Mouse (Mus musculus) A20 (cell line): ENCODE measurements at regions not wholly inside any gene's neighbourhood (a gene's known extent, or its start where the extent isn't known, plus 50 kb on each side); places are given as distances from the start of the nearest gene placed in this dataset.

ENCODE experiments used
- DNase-seq: peaks from one replicate; pipeline ENCODE4 v3.0.0-alpha.2; 2011; ENCODE audit warnings: low read depth, low spot score

DNA sequence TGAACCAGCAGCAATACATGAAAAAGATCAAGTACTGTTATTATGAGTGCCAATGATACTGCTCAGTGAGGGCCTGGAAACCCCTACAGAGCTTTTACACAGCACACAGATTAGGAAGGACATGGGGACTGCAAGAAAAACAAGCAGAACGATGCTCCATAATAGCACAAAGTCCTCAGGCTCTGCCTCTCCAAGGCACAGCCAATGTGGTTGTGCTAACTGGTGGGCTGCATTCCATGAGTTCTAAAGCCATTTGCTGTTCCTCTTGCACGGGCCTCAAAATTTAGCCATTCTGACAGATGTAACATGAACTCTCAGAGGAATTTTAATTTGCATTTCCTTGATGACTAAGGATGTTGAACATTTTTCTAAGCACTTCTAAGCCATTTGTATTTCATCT is 465.0 kb upstream of the Jag1 start:
- DNase-seq: no peak

DNA sequence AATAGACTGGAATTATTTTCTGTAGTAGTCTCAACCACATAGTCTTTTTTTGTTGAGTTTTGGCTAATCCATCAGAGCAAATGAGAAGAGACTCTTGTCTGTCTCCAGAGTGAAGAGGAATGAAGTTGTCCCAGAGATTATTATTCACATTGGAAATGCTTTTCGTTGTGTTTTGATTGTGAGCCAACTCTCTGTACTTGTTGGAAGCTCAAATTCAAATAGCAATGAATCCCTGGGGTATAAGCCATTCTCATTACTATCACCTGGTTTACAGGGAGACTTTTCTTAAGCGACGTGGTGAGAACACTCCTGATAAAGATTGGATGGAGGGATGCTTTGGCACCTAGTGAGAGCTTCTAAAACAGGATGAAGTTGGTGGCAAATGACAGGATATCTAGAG is 459.3 kb upstream of the Jag1 start:
- no peak for DNase-seq

DNA sequence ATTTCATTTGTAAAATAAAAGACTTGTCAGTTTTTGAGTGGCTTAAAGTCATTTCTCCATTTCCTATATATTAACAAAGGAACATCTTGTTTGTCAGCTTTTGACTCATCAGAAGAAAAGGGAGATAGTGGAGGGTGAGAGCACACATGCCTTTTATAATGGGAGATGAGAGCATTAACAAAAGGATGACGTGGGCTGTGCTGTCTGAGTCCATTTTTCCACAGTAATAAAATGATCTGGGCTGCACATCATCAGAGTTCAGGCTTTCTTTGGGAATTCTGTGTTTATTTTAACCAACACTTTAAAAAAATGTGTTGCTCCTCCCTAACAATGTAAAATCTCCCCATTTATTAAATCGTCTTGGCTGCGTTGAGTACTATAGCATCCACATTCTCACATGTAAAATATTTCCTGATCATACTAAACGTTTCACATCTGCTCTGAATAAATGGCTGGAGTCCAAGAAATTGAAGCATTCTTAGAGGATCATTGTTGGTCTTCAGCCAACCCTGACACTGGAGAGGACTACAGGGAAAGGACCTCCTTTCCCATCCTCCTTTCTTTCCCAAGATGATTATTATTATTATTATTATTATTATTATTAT is 458.5 kb upstream of the Jag1 start:
- DNase-seq: no peak

DNA sequence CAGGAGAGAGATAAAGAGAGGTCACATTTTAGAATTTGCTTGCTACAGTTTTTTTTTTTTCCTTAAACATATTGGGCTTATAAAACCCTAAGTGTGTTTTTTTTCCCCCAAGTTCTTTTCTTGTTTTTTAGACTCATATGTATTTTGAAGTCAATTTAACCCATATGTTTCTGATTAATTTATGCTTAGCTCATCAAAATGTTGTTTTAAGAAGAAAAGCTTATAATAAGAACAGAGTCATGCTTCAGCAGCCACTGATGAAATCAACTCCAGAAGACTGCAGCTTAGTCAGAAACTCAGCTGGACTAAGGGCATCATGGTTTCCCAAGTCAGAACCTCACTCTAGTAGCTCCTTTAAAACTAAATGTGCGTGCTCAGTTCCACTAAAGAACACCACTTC is 454.7 kb upstream of the Jag1 start:
- DNase-seq: no peak

DNA sequence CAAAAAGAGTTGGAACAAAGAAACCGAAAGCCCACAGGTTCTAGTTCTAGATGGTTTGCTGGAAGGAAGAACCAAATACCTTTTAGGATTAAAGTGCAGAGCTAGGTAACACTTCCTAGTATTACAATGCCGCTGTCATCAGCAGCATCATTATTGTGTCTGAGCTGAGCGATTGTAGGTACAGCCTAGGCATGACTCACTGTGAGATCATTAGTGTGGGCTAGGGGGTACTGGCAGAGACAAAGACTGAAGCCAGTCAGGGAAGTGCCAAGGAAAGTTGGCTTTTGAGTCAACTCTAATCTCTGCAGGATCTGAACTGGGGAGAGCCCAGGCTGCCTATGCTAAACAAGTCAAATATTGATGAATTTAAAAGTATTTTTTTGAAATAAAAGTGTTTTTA is 450.2 kb upstream of the Jag1 start:
- DNase-seq: no peak

DNA sequence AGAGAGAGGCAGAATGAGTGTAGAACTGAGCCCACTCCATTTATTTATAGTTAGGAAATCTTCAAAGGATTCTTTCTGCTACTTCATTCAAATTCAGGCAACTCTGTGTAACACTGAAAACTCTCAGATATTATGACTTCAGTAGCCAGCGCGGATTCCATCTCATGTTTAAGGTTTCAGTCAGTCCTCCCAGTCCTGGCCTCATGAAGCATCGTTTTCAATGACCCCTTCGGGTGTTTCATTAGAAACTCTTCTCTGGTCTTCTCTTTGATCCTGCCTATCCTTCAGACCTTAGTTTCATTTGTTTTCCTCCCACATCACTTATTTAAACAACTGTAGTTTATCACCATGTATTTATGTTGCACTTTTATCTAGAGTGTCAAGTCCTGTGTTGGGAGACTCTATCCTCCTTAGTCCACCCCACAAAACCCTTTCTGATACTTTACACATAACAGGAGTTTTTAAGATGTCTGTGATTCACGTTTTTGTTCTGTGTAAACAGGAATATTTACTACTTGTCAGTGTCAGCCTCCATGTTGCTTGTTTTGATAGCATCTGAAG is 447.7 kb upstream of the Jag1 start:
- DNase-seq: no peak

DNA sequence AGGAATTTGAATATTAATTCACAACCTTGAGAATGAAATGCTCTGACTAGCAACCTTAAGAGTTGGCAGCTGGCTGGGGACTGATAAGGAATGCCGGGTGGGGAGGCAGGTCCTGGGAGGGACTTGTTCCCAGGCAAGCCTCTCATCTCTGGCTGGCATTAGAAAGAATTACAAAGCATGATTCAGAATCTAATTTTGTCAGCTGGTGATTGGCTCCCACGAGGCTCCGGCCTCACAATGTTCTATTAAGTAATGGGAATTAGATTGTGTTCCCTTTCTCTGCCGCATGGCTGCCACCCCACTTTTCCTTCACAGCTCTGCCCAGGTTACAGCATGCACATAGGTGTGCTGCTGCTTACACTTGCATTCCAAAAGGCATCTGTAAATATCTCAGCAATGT is 443.9 kb upstream of the Jag1 start:
- no peak for DNase-seq

DNA sequence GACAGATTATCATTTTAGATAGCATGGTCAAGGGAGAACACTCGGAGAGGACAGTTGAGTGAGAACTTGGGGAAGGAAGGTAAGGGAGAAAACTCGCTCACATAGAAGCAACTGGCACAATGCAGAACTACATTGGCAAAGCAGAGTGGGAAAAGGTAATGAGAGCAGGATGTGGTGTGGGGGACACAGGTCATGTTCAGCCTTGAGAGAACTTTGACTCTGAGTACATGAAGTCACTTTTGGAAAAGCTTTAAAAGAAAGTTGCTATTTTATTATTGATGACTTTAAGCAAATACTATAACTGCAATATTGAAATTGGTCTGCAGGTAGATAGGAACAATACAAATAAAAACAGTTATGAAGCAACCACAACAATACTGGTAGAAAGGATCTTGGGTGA is 437.4 kb upstream of the Jag1 start:
- DNase-seq: no peak

DNA sequence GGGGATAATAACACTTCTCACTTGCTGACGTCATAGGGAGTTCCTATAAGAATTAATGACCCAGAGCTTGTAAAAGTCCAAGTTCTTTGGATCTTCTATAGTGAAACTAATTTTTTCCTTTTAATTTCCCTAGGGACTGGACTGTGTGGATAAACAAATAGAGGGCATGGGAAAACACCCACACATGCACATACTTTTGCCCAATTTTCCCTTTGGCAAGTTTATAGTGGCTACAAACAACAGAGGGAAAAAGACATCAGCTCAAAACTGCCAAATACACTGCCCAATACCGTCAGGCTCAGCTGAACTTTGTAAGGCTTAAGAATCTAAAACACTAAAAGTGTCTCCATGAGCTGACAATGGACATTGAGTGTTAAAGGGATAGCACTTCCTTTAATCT is 420.1 kb upstream of the Jag1 start:
- no peak for DNase-seq

DNA sequence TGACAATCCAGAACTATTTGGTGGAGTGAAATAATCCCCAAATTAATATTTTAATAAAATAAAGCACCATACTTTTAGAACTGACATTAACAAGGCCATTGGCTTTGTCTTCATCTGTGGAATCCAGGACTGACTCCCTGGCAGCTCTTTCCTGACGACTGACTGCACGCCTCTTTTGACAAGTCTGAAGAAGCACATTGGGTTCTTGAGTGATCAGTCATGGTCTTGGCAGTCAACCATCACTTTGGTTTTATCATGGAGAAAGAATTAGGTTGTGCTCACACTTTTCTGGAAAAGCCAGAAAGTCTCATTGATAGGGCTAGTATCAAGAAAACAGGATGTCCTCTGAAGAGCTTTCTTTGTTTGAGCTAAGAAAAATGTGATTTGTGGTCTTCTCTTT is 399.8 kb upstream of the Jag1 start:
- no peak for DNase-seq

DNA sequence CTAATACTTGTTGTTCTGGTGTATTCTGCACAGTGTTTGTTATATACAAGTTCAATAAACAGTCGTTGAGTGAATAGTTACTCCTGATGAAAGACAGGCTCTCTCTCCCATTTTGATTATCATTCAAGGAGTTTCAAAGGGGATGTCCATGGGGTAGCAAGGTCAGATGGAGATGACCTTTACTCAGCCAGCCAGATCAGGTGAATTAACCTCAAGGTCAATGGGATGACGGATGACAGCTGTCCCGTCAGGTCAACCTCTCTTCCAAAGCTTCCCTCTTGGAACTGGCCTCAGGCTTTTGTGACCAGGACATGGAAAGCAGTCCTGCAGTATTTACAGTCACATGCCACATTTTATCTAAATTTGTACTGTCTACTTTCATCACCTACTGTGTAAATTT is 398.6 kb upstream of the Jag1 start:
- DNase-seq: no peak

DNA sequence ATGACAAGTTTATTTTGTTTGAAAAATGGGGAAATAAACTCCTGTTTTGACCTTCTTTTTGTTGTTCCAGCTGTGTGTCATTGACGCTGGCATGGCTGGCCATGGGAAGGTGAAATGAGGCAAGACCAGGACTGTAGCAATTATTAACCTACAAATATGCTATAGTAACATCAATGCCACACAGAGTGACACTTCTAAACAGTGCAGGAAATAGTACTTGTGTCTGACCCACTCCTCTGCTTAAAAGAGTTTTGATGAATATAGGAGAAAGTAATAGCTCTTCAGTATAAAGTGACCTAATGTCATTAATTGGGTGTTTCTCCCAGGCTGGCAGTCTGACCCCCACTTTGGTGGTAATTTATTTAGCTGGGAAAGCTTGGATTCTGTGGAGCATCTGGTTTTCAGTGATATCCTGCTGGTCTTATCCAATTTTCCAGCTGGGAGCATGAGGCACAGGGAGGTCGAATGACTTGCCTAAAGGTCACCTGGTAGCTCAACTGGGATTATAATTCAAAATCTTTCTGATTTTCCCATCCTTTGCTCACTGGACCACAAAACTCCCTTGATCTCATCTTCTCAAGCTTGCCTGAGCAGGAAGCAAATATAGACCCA is 397.6 kb upstream of the Jag1 start:
- DNase-seq: no peak

DNA sequence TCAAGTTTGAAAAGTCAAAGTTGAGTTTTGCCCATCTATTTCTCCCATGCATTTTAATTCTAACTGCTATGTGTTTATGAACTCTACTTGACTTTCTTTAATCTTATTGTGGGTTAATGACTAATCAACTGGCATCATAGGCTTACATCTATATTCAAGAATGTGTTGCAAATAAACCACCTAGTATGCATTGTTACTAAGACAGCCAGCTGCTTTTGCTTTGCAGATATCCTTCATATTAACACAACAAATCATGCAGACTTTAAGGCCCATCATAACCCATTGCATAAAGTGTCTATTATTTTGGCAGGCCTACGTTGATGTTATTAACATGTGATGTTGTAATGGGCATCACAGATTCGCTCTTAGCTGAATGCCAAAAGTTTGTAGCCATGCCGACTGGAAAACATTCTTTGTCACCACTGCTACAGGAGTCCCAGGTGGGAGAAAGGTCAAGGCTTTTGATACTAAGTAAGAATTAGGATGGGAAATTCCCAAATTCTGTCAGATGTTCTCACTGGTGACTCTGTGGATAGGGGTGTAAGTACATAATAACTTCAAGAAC is 394.3 kb upstream of the Jag1 start:
- DNase-seq: no peak

DNA sequence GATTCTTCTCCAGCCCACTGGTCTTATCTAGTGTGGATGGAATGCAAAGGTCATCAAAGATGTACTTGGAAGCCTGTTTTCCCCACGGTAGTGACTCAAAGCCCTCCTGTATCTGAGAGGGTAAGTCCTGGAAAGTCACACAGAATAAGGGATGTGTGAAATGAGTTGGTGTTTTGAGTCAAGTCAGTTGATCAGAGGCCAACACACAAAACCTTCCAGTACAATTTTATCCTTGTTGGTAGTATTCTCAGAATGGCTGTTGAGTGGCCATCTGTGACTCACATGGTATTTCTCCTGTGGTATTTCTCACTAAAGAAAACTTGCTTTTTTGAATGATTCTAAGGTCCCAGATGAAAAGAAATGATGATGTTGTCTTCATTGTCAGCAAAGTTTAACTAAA is 384.8 kb upstream of the Jag1 start:
- no peak for DNase-seq

DNA sequence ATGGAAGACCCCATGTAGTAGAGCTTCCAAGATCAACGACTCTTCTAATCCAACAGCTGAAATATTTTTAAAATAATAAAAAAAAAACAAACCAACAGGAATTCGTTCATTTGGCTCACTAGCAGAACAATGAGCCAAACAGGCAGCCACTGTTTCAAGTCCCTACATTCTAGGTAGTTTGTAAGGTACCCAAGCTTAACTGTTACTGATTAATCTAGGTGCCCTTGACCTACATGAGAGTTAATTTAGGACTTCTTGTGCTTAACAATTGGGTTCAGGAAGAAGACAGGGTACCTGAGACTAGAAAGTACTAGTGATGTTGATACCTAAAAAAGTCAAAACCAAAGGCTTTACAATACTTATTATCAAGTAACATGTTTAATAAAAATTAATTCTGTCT is 381.2 kb upstream of the Jag1 start:
- DNase-seq: no peak

DNA sequence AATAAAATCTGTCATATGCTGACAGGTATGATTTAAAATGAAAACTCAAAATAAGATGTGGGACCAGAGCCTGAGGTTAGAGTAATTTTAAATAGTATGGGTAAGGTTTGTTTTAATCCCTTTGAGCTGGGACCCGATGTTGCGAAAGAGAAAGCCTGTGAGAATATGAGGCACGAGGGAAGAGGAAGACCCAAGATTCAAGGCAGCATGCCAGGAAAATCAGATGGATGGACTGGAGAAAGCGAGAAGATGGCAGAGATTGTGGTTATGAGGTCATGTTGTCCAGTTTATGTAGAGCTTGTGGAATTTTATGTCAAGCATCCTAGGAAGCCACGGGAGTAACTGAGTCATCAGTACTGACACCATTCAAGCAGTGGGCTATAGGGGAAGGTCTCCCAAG is 377.2 kb upstream of the Jag1 start:
- DNase-seq: no peak

DNA sequence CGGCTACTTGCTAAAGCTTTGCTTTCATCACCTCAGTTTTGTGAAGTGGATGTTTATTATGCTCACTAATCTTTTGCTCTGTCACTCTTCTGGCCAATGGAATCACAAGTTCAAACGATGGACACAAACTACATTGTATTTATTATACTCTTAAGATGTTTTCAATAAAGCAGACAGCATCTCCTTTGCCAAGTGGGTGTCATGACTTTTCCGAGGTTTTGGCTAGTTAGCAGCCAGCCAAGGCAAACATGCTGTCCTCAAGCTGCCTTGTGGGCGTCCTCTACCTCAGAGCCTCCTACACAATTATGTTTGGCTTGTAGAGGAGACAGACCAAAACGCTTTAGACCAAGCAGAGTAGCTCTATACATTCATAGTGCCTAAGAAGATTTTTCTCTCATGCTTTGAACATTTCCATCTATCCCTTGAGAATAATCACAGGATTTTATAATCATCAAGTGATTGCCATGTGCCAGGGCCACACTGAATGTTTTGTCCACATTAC is 372.8 kb upstream of the Jag1 start:
- no peak for DNase-seq

DNA sequence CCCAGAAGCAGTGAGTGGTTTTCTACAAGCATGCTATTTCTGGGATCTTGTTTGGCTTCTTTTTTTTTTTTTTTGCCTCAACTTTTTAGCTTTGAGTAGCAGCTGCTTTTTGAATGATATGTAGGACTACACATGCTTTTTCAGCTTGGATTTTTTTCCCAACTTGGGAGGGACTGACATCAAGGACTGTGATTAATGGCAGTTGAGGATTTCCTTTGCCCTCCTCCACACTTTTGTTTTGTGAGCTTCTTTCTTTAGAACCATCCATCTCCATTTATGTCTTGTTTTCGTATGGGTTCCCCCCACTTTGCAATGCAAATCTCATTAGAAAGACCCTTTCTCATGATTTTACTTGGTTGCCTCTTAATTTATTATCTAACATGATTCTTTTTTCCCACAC is 352.3 kb upstream of the Jag1 start:
- no peak for DNase-seq

DNA sequence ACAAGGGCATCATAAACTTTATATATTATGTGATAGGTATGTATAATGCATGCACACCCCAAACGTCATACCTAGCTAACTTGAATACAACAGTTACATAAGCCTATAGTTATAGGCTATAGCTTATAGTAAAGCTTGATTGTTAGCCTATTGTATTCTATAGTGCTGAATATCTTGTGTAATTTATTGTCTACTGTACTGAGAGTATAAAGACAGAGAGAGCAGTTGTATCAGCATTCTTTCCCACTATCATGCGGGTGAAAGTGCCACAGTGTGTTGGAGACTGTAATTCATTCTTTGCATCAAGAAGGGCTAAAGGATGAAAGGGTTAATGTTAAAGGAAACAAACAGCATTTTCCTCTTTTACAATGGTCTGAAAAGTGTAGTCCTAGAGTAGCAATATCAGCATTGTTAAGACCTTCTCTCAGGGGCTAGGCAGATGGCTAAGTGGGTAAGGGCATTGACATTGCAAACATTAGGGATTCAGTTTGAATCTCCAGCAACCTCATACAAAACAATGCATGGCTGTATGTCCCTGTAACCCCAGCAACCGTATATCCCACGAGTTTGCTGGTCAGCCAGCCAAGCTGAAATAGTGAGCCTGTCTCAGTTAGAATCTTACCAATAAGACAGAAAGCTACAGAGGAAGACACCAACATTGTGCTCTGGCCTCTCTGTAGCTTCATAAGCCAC is 340.8 kb upstream of the Jag1 start:
- no peak for DNase-seq

DNA sequence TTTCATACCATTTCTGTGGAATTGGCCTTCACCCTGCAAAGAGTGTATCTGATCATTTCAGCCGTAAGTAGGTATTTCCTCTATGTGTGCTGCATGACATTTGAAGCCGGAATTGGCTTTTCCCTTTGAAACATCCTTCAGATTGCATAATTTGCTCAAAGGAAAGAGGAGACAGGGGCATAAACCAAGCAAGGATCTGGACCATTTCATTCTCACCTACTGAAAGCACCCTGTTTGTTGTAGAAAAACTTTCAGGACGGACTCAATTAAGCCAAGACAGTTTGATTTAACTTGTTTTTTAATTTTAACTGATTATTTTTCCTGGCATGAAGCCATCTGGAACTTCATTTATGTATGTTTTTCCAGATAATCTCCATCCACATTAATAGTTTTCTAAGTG is 340.0 kb upstream of the Jag1 start:
- no peak for DNase-seq

DNA sequence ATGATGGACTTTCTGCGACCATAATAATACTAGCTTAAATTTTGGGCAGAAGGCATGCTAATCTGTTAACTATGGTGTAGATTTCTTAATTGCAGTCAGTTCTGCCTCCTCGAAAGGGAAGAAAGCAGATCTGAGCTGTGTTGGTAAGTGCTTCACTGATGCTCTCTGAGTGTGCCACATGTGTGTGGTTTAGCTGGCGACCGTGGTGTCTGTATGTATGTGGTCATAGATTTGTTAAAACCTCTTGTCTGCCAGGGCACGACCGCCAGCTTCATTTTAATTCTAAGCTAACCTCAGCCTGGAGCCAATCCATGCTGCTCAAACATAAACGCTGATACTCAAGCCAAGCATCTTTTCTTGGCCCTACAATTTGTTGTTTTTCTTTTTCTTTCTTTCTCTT is 330.5 kb upstream of the Jag1 start:
- no peak for DNase-seq

DNA sequence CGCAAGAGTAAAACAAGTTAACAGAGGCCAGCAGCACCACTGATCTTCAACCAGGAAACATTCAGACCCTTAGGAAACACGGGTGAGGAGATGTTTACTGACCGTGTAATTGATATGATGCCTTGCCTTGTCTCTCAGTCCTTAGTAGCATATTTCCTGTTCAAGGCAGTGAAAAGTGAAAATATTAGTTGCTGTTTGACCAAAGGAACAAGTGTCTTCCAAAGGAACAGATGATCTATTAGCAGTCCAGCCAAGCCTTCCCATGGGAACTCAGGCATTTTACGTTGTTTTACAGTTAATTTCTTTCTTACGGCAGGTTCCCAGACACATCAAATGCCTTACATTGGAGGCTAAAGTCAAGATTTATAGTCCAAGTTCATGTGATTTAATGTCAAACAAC is 321.3 kb upstream of the Jag1 start:
- no peak for DNase-seq

DNA sequence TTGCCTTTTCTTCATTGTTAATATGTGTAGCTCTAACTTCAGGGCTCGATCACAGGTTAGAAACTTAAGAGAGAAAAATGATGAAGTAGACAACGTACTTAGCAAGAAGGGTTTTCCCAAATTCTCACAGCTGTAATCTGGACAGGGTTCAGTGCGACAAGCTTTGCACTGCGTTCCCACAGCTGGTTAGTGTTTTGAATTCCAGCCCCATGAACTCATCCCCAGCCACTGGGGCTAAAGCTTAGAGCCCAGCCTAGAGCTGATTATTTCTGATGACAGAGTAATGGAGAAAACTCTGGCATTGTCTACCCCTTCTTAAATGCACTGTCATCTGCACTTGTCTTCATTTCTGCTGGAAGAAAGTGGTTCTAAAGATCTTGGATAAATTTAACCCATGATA is 319.7 kb upstream of the Jag1 start:
- no peak for DNase-seq
